Mouse (Mus musculus): ENCODE measurements at regions not wholly inside any gene's neighbourhood (a gene's known extent, or its start where the extent isn't known, plus 50 kb on each side); places are given as distances from the start of the nearest gene placed in this dataset.

- no peak for DNase-seq
Measured at GRCm38 (mm10) chr10:95085688-95086268, 141.1 kb upstream of the Plxnc1 start.

GRCm38 (mm10) chr10:95083341-95084148 is 138.9 kb upstream of the Plxnc1 start:
- DNase-seq = no peak

GRCm38 (mm10) chr10:95082634-95083033 is 138.0 kb upstream of the Plxnc1 start:
- DNase-seq = no peak

- no peak for DNase-seq
Measured at GRCm38 (mm10) chr10:95079979-95080378, 135.3 kb upstream of the Plxnc1 start.

GRCm38 (mm10) chr10:95076421-95076820 is 131.8 kb upstream of the Plxnc1 start:
- no peak for DNase-seq

- no peak for DNase-seq
Measured at GRCm38 (mm10) chr10:95075897-95076296, 131.3 kb upstream of the Plxnc1 start.

GRCm38 (mm10) chr10:95074959-95075590 is 130.4 kb upstream of the Plxnc1 start:
- no peak for DNase-seq

GRCm38 (mm10) chr10:95074381-95074780 is 129.7 kb upstream of the Plxnc1 start:
- DNase-seq = no peak

GRCm38 (mm10) chr10:95067971-95068370 is 123.3 kb upstream of the Plxnc1 start:
- DNase-seq = no peak

GRCm38 (mm10) chr10:95066774-95067173 is 122.1 kb upstream of the Plxnc1 start:
- DNase-seq = no peak

GRCm38 (mm10) chr10:95059486-95060091 is 115.0 kb upstream of the Plxnc1 start:
- no peak for DNase-seq

- no peak for DNase-seq
Measured at GRCm38 (mm10) chr10:95059078-95059477, 114.4 kb upstream of the Plxnc1 start.

GRCm38 (mm10) chr10:95057051-95057714 is 112.5 kb upstream of the Plxnc1 start:
- no peak for DNase-seq

- no peak for DNase-seq
Measured at GRCm38 (mm10) chr10:95056541-95056940, 111.9 kb upstream of the Plxnc1 start.

GRCm38 (mm10) chr10:95054869-95055268 is 110.2 kb upstream of the Plxnc1 start:
- DNase-seq = no peak

GRCm38 (mm10) chr10:95048790-95049189 is 104.2 kb upstream of the Plxnc1 start:
- DNase-seq = no peak

- no peak for DNase-seq
Measured at GRCm38 (mm10) chr10:95043978-95044377, 99.3 kb upstream of the Plxnc1 start.

- DNase-seq = no peak
Measured at GRCm38 (mm10) chr10:95040258-95040895, 95.7 kb upstream of the Plxnc1 start.

GRCm38 (mm10) chr10:95036043-95036697 is 91.5 kb upstream of the Plxnc1 start:
- DNase-seq = no peak

- DNase-seq = peak; percentile 32
Measured at GRCm38 (mm10) chr10:95035371-95035770, 90.7 kb upstream of the Plxnc1 start.

GRCm38 (mm10) chr10:95034566-95034965 is 89.9 kb upstream of the Plxnc1 start:
- DNase-seq = no peak
